9 mouse cellular contexts compared by ENCODE assay signal in genomic region chr12:109445499-109446235, GRCm38 (mm10). TPM values are rescaled to one million over a fixed set of nuclear protein-coding genes. Genes with fewer than 3 reads are reported as not detected.
DNase-seq lines count a peak whose midpoint lies in the region; ATAC-seq and TF ChIP-seq lines count a peak whose summit lies in the region.
"Had no signal": no experiment of that assay in that cellular context is flagged by ENCODE, and none has a peak within 500 bp of the region (broad histone marks: within the 10 kb centered on the region; RNA-seq: fewer than 3 reads in every experiment).

No protein-coding gene starts in this region.

- TF ChIP-seq CTCF in lung, postnatal 0 days (IDR thresholded peaks at IDR 0.05), result no peak

- no peak overlapping the region for H3K9ac ChIP-seq in lung, postnatal 0 days (replicated peaks; ENCODE audit: low read depth)
- no peak overlapping the region for H3K9ac ChIP-seq in intestine, embryonic 14.5 days (ENCODE audit: low read length)
- no peak overlapping the region for H3K9ac ChIP-seq in midbrain, embryonic 14.5 days (replicated peaks; ENCODE audit: low read length)

- H3K27ac ChIP-seq in lung, postnatal 0 days (ENCODE audit: low read length), result no peak overlapping the region
- peak overlapping the region; percentile 47; the same call in 1 of the 2 replicates for H3K27ac ChIP-seq in intestine, embryonic 14.5 days (ENCODE audit: low read depth)
- 0 out of 2 replicates have a peak overlapping the region, but pooled peaks have one; percentile 8 for H3K27ac ChIP-seq in midbrain, embryonic 14.5 days (replicated peaks; ENCODE audit: low read depth, low read length)
- H3K27ac ChIP-seq: macrophage had no signal

- 27% methylated on average over 19 of the region's 19 CpGs for WGBS in lung, postnatal 0 days
- WGBS in intestine, embryonic 14.5 days, result 18% methylated on average over 19 of the region's 19 CpGs
- WGBS in midbrain, embryonic 14.5 days, result under 1% methylated on average over 19 of the region's 19 CpGs

- H3K4me3 ChIP-seq in lung, postnatal 0 days (ENCODE audit: low read depth, low read length), result no peak overlapping the region
- H3K4me3 ChIP-seq in intestine, embryonic 14.5 days (ENCODE audit: low read depth, low read length), result no peak overlapping the region
- H3K4me3 ChIP-seq in midbrain, embryonic 14.5 days (replicated peaks; ENCODE audit: low read depth, low read length), result no peak overlapping the region

- H3K4me2 ChIP-seq in lung, postnatal 0 days (replicated peaks; ENCODE audit: low read depth, low read length), result peak overlapping the region; percentile 41
- H3K4me2 ChIP-seq in intestine, embryonic 14.5 days (ENCODE audit: low read length), result peak overlapping the region; percentile 23; the same call in 1 of the 2 replicates
- peak overlapping the region; percentile 35 for H3K4me2 ChIP-seq in midbrain, embryonic 14.5 days (ENCODE audit: low read length)

- H3K27me3 ChIP-seq in lung, postnatal 0 days (replicated peaks; ENCODE audit: insufficient read depth, low read length), result no peaks in the 10 kb centered on the region
- H3K27me3 ChIP-seq in intestine, embryonic 14.5 days (replicated peaks; ENCODE audit: control insufficient read depth, insufficient read depth, low read length), result no peaks in the 10 kb centered on the region
- peaks cover 69% of the 10 kb centered on the region for H3K27me3 ChIP-seq in midbrain, embryonic 14.5 days (ENCODE audit: control insufficient read depth, insufficient read depth, low read length)

- ATAC-seq in lung, postnatal 0 days, result 0 out of 2 replicates have a peak, but pooled peaks have one; percentile 35
- ATAC-seq in intestine, embryonic 14.5 days (replicated peaks; ENCODE audit: low FRiP score, low TSS enrichment, low read depth), result 0 out of 2 replicates have a peak, but pooled peaks have one; percentile 16
- peak; percentile 66 for ATAC-seq in midbrain, embryonic 14.5 days (ENCODE audit: low FRiP score, low TSS enrichment)

- H3K36me3 ChIP-seq in lung, postnatal 0 days (ENCODE audit: insufficient read depth, low read length), result no peaks in the 10 kb centered on the region
- H3K36me3 ChIP-seq in intestine, embryonic 14.5 days (ENCODE audit: control insufficient read depth, insufficient read depth, low read length), result no peaks in the 10 kb centered on the region
- H3K36me3 ChIP-seq in midbrain, embryonic 14.5 days (ENCODE audit: control insufficient read depth, insufficient read depth, low read length), result no peaks in the 10 kb centered on the region

- H3K9me3 ChIP-seq in lung, postnatal 0 days (ENCODE audit: low read length), result no peaks in the 10 kb centered on the region
- no peaks in the 10 kb centered on the region for H3K9me3 ChIP-seq in intestine, embryonic 14.5 days (ENCODE audit: control insufficient read depth, low read length)
- no peaks in the 10 kb centered on the region for H3K9me3 ChIP-seq in midbrain, embryonic 14.5 days (ENCODE audit: control insufficient read depth, low read length)

- no peak for TF ChIP-seq EP300 in lung, postnatal 0 days (IDR thresholded peaks at IDR 0.05)

- H3K4me1 ChIP-seq in lung, postnatal 0 days (ENCODE audit: insufficient read depth, low read depth, low read length), result peaks cover 12% of the 10 kb centered on the region
- peaks cover 70% of the 10 kb centered on the region for H3K4me1 ChIP-seq in intestine, embryonic 14.5 days (replicated peaks; ENCODE audit: control insufficient read depth, insufficient read depth, low read length)
- H3K4me1 ChIP-seq in midbrain, embryonic 14.5 days (ENCODE audit: control insufficient read depth, insufficient read depth, low read length), result peaks cover 31% of the 10 kb centered on the region

- DNase-seq in adrenal gland, adult 8-10 months, result peak; percentile 41
- no peak for DNase-seq in adrenal gland, postnatal 25 days
- no peak for DNase-seq in lung, postnatal 0 days (ENCODE audit: low spot score)
- no peak for DNase-seq in lung, postnatal 10 days
- peak; percentile 72 for DNase-seq in intestine, embryonic 14.5 days (ENCODE audit: low spot score)
- peak; percentile 71 for DNase-seq in midbrain, embryonic 14.5 days
- DNase-seq in cerebellum, postnatal 4 days (ENCODE audit: low spot score in 2 of 2), result no peak
- DNase-seq in gastrocnemius, adult 18-20 months (ENCODE audit: low spot score), result no peak

RNA-seq across cellular contexts. Expression of gene Dlk1, which starts 7.0 kb away (rescaled TPM):
- total RNA-seq in adrenal gland, adult 8-10 months (2022), result 1,000 to 10,000 TPM in 1 of 4 experiments, 100 to 1,000 TPM in 3; 841 to 1,077 (median 912) TPM
- total RNA-seq in adrenal gland, postnatal 25 days (2021), result 592 and 648 TPM in 2 replicates
- polyA plus RNA-seq in lung, postnatal 0 days (2015; fragmentation: Nextera tagmentation; extraction: Ambion mirVana), result 176 and 364 TPM in 2 replicates
- polyA plus RNA-seq in intestine, embryonic 14.5 days (2014; fragmentation: Nextera tagmentation; extraction: Ambion mirVana), result 398 and 437 TPM in 2 replicates
- 50.3 and 51.4 TPM in 2 replicates for polyA plus RNA-seq in midbrain, embryonic 14.5 days (2014; fragmentation: Nextera tagmentation; extraction: Ambion mirVana)
- total RNA-seq in gastrocnemius, adult 18-20 months (2021), result 1 to 10 TPM in 1 of 2 experiments, under 1 TPM in 1; 0.69 to 1.1 TPM
- polyA plus RNA-seq: macrophage had no signal

Comparison
In these comparisons a context has a peak if more than half of its experiments do, and no peak if none do; other contexts are left out.
1. DNase-seq: peak in adrenal gland, adult 8-10 months (single experiment), intestine, embryonic 14.5 days (single experiment) and midbrain, embryonic 14.5 days (single experiment); none in adrenal gland, postnatal 25 days (single experiment), lung, postnatal 0 days (single experiment), lung, postnatal 10 days (single experiment), cerebellum, postnatal 4 days (0 of 2) and gastrocnemius, adult 18-20 months (single experiment).
2. ATAC-seq: peak in every context shown above with its lines; median percentile 66 in midbrain, embryonic 14.5 days; 35 in lung, postnatal 0 days; 16 in intestine, embryonic 14.5 days.
3. RNA of gene Dlk1, which starts 7.0 kb away (total RNA-seq): 841 to 1,077 TPM in adrenal gland, adult 8-10 months and 592 to 648 TPM in adrenal gland, postnatal 25 days; 0.69 to 1.1 TPM in gastrocnemius, adult 18-20 months; every median in the first group is over 100 times any median in the second.
4. Peak in every context shown above with its lines, with median percentiles within 50 percentile points of each other: H3K4me2 ChIP-seq.